Mouse (Mus musculus): ENCODE results near the gene Flot1.

DNA sequence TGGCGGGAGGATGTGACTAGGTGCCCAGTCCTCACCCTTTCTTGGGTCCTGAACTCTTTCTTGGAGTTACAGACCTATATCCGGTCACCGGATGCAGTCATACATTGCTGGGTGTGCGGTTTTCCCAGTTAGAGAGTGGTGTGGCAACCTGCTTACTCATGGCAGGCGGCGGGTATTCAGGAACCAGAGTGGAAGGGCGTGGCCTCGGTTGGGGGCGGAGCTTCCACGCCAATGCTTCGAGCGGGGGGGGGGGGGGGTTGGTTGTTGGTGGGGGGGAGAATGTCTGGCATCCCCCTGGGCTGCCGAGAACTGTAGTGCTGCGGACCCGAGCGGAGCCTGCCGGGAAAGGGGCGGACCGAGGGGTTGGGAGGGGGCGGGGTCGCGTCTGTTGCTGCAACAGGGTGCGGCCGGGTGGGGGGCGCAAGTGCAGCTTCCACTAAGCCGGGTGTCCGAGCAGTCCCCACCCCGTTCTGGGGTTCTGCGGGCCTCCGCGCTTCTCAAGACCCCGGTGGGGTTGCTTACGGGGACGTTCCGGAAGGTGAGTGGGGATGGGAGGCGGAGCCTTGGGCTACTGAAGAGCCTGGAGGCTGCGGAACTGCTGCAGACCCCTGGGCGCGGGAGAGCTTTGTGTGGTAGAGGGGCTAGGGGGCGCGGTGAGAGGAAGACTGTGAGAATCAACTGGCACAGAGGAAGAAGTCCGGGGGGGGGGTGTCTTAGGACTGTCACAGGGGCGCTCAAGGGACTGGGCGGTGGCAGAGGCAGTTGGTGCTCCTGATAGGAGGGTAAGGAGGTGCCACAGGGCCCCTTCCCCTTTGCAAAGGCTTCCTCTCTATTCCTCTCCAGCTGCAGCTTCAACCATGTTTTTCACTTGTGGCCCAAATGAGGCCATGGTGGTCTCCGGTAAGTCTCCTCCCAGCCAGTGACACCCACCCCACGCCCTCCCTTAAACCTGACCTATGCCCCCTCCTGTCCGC lies at the start of gene Flot1:
- no peak for TF ChIP-seq CTCF (conservative IDR thresholded peaks at IDR 0.05; ENCODE audit: low read length)
- TF ChIP-seq POU5F1 (IDR thresholded peaks at IDR 0.05; ENCODE audit: borderline replicate concordance, low read length), result no peak

All from E14TG2a.4 (cell line).